Comparison of ENCODE assay signal across 6 mouse cellular contexts in genomic region chr14:21474593-21475132, GRCm38 (mm10). TPM values are rescaled to one million over a fixed set of nuclear protein-coding genes. Genes with fewer than 3 reads are reported as not detected.
DNase-seq lines count a peak whose midpoint lies in the region; ATAC-seq and TF ChIP-seq lines count a peak whose summit lies in the region.
"Not testable (repeated sequence)": the region's sequence is repeated elsewhere in the genome, so short reads cannot be mapped to it uniquely, and the experiment has no call there.

No protein-coding gene starts in this region.

- not testable (repeated sequence) for H3K27ac ChIP-seq in kidney, adult 2 months (ENCODE audit: insufficient read depth, low read depth, low read length); midbrain, embryonic 11.5 days (ENCODE audit: low read depth, low read length)

- not testable (repeated sequence) for ATAC-seq in midbrain, embryonic 11.5 days (ENCODE audit: low FRiP score)

- H3K4me2 ChIP-seq in midbrain, embryonic 11.5 days = not testable (repeated sequence)

- peak overlapping the region; percentile 59; the same call in 1 of the 2 replicates for H3K4me3 ChIP-seq in E14TG2a.4 (replicated peaks; ENCODE audit: low read length)
- not testable (repeated sequence) for H3K4me3 ChIP-seq in kidney, adult 2 months (ENCODE audit: insufficient read depth, low read depth, low read length); midbrain, embryonic 11.5 days (ENCODE audit: low read depth, low read length)

- H3K36me3 ChIP-seq in E14TG2a.4 (ENCODE audit: insufficient read depth, low read length); kidney, adult 2 months (ENCODE audit: control insufficient read depth, insufficient read depth, low read length); midbrain, embryonic 11.5 days (ENCODE audit: control insufficient read depth, insufficient read depth, low read length): not testable (repeated sequence)

- H3K9me3 ChIP-seq in E14TG2a.4 (ENCODE audit: low read length); midbrain, embryonic 11.5 days (ENCODE audit: control insufficient read depth, low read length): not testable (repeated sequence)

- not testable (repeated sequence) for TF ChIP-seq POLR2A in kidney, adult 2 months (IDR thresholded peaks at IDR 0.05; ENCODE audit: low read depth, low read length)

- peaks cover 92% of the 10 kb centered on the region for H3K4me1 ChIP-seq in E14TG2a.4 (replicated peaks; ENCODE audit: low read depth, low read length)
- not testable (repeated sequence) for H3K4me1 ChIP-seq in kidney, adult 2 months (ENCODE audit: control insufficient read depth, insufficient read depth, low read length); midbrain, embryonic 11.5 days (ENCODE audit: control insufficient read depth, insufficient read depth, low read length)

- not testable (repeated sequence) for TF ChIP-seq CTCF in E14TG2a.4 (conservative IDR thresholded peaks at IDR 0.05; ENCODE audit: low read length); kidney, adult 2 months (conservative IDR thresholded peaks at IDR 0.05; ENCODE audit: insufficient read depth, insufficient read length, low read depth, low read length)

- not testable (repeated sequence) for H3K27me3 ChIP-seq in E14TG2a.4 (ENCODE audit: insufficient read depth, low read length); kidney, adult 2 months (replicated peaks; ENCODE audit: control insufficient read depth, insufficient read depth, low read length); midbrain, embryonic 11.5 days (ENCODE audit: control insufficient read depth, insufficient read depth, low read length)

- not testable (repeated sequence) for H3K9ac ChIP-seq in midbrain, embryonic 11.5 days (ENCODE audit: low read length)

- WGBS in kidney, adult 2 months = 84% methylated on average over 4 of the region's 4 CpGs
- WGBS in midbrain, embryonic 11.5 days = 78% methylated on average over 4 of the region's 4 CpGs

- DNase-seq in ES-CJ7 (ENCODE audit: low read depth, low spot score) (peak; percentile 97), R1 (ENCODE audit: low read depth, low spot score) (peak; percentile 98), ZHBTc4 (ENCODE audit: low read depth, low spot score) (peak; percentile 96)
- DNase-seq in kidney, adult 2 months = peak; percentile 25
- peak; percentile 51 for DNase-seq in midbrain, embryonic 11.5 days (ENCODE audit: low spot score, missing footprints)

RNA-seq across cellular contexts. Expression of gene Kat6b, which starts 6.6 kb away (rescaled TPM):
- polyA plus RNA-seq in kidney, adult 2 months (2012; rRNA removed) = 9.4 and 9.5 TPM in 2 replicates
- polyA plus RNA-seq in midbrain, embryonic 11.5 days (2014; fragmentation: Nextera tagmentation; extraction: Ambion mirVana) = 13.5 and 16.3 TPM in 2 replicates

Comparison
In these comparisons a context has a peak if more than half of its experiments do, and no peak if none do; other contexts are left out.
1. DNase-seq: peak in every context shown above with its lines; median percentile 98 in R1; 97 in ES-CJ7; 96 in ZHBTc4; 51 in midbrain, embryonic 11.5 days; 25 in kidney, adult 2 months.